Mouse (Mus musculus) ES-E14 (cell line): ENCODE data around the gene Fam198b.

Source experiments
- CHD2 ChIP-seq: IDR thresholded peaks from 2 replicates; pipeline ENCODE4 v1.6.1; 2014; ENCODE audit warnings: mild to moderate bottlenecking, low read depth, low read length, inconsistent platforms
- HCFC1 ChIP-seq: IDR thresholded peaks from 2 replicates; pipeline ENCODE4 v1.6.1; 2012; ENCODE audit warnings: low read length, inconsistent platforms, borderline replicate concordance; ENCODE audit not compliant: insufficient read depth
- MAFK ChIP-seq: IDR thresholded peaks from 2 replicates; pipeline ENCODE4 v1.6.1; 2014; ENCODE audit warnings: mild to moderate bottlenecking, low read depth, low read length, inconsistent platforms; ENCODE audit not compliant: insufficient read depth
- ZC3H11A ChIP-seq: IDR thresholded peaks from 2 replicates; pipeline ENCODE4 v1.6.1; 2012; ENCODE audit warnings: low read depth, mild to moderate bottlenecking, inconsistent platforms, low read length, borderline replicate concordance
- ZNF384 ChIP-seq: IDR thresholded peaks from 2 replicates; pipeline ENCODE4 v1.6.1; 2012; ENCODE audit warnings: low read depth, low read length, inconsistent platforms

DNA sequence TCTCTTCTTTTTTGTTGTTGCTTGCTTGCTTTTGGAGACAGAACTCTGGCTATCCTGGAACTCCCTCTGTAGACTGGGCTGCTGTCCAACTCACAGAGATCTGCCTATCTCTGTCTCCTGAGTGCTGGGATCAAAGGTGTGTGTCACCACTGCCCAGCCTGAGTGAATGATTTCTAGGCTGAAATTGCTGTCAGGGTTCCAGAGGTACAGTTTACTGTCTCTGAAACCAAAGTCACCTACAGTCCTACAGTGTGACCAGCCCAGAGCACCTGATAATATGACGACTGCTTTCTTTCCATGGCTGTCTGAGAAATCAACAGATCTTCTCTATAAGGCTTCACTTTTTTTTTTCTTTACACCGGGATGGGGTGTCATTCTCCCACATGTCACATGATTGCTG is 34.7 kb upstream of the Fam198b start:
- TF ChIP-seq ZNF384 (no peak), ZC3H11A (no peak), HCFC1 (no peak), MAFK (no peak), CHD2 (no peak)
